Mouse (Mus musculus) heart, postnatal 0 days (tissue): ENCODE measurements around the gene Kctd15.

ENCODE experiments used
- CTCF ChIP-seq: IDR thresholded peaks from 2 replicates; pipeline ENCODE4 v1.5.1; 2016; ENCODE audit warnings: antibody characterized with exemption, control low read depth, low read depth
- EP300 ChIP-seq: IDR thresholded peaks from 2 replicates; pipeline ENCODE4 v1.6.1; 2016; ENCODE audit warnings: antibody characterized with exemption, low read depth

DNA sequence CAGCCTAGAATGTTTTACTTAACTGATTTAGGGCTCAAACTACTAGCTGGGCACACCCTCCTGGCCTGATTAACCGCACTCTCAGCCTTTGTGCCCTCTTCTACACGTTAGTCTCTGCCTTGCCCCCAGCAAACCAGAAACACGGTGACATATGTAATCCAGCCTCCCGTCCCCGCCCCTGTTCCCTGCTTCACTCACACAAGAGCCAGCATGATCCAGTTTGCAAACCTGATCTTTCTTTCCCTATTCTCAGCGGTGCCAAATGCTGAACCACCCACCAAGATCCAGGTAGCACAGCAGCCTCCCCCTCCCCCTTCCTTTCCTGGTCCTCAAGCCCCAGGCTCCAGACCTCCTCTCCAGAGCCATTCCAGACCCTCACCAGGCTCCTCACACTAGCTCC lies 13.2 kb downstream of the Kctd15 start:
- TF ChIP-seq EP300, result no peak
- TF ChIP-seq CTCF, result no peak
